Mouse (Mus musculus): Measurements from ENCODE around the gene Zfpm1.

Zfpm1 gene

DNA sequence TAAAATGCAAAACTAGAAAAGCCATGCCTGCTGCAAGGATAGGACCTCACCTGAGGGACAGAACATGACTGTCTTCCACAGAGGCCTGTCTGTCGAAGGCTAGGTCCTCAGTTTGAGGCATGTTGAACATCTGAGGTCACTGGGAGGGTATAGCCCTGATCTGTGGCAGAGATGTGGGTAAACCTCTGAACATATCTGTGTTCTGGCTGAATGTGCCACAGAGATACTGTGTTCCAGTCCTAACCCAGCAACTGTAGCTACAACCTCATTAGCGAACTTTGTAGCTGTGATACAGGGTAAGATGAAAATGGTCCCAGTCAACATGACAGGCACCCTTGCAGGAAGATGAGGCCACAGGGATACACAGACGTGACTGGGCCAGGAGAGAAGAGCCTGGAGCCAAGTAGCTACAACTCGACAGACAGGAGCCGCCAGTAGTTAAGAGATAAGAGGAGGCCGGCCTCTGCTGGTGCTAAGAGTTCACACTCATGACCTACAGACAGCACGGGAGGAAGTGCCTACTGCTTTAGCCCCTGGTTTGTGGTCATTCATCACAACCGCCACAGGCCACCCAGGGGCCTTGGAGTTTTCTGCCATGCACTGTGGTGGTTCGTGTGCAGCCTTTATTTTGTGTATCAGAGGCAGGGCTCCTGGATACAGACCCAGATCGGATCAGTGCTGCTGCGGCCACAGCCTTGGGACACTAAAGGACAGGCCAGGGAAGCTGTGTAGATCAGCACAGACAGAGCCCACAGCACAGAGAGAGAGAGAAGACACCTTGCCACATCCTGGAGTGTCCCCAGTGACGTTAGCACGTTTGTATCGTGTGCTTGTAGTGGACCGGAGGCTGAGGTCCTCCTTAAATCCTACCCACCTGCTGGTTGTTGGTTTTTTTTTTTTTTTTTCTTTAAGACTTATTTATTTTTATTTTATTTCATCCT lies 67.7 kb downstream of the Zfpm1 start:
- DNase-seq (ENCODE audit: low spot score): no peak

DNA sequence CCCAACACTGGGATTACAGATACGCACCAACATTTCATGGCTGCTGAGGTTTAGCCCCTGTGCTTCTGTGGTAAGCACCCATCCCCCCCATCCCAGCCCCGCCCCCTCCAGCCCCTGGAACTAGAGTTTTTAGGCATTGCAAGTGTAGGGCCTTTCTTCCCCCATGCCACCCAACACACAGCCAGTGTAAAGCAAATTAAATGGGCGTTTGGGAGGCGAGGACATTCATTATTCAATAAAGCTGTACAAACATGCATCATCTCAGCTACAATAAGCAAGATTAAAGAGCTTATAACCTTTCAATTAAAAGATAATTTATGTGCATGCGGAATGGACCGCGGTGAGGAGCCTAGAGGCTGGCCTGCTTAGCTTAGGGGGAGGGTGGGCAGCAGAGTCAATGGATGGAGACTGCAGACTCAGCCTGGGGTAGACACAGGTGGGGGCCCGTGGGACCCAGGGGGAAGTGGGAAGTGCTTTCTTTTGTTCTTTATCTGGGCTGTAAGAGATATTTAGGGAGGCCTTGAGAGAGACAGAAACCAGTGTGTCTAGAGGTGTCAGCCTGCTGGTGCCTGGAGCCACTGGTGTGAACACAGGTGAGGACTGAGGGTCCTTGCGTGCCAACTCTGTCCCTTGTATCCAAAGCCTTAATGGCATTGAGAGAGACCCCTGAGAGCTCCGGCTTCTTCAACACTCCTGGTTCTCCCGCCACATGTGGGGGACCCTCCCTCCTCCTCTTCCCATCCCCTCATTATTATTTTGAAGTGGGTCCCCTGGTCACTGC lies 68.6 kb downstream of the Zfpm1 start:
- DNase-seq (ENCODE audit: low spot score): no peak

GRCm38 (mm10) chr8:122354157-122354556 lies 72.2 kb downstream of the Zfpm1 start:
- no peak for DNase-seq (ENCODE audit: low spot score)

GRCm38 (mm10) chr8:122355642-122356606 lies 74.0 kb downstream of the Zfpm1 start:
- DNase-seq (ENCODE audit: low spot score): peak; percentile 60

DNA sequence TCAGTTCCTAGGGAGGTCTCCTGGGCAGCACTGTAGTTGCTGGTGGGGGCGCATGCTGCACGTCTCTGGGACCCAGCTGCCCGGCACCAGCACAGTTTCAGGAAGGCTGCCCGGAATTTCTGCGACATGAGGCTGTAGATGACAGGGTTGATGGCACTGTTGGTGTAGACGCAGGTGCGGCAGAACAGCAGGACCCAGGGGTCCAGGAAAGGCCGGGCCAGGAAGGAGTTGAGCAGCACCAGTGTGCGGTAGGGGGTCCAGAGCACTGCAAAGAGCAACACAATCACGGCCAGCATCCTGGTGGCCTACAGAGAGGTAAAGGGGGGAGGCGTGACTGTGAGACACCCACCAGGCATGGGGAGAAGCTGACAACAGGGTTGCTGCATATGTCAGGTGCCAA lies 75.3 kb downstream of the Zfpm1 start:
- no peak for DNase-seq (ENCODE audit: low spot score)

DNA sequence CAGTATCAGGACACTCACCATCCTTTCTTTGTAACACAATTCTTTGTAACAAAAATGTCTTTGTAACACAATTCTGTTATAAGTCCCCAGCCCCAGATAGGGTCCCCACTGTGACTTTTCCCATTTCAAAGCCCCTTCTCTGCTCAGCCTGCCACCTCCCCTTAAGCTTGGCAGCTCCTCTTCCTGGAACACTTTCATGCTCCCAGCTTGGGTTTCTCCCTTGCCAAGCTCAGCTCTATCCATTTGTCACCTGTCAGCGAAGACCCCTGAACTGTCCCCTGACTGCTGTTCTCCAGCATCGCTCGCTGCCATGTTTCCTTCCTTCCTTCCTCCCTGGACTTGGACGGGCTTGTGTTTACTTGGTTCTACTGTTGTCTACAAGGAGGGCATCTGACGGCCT lies 75.7 kb downstream of the Zfpm1 start:
- DNase-seq (ENCODE audit: low spot score): no peak

DNA sequence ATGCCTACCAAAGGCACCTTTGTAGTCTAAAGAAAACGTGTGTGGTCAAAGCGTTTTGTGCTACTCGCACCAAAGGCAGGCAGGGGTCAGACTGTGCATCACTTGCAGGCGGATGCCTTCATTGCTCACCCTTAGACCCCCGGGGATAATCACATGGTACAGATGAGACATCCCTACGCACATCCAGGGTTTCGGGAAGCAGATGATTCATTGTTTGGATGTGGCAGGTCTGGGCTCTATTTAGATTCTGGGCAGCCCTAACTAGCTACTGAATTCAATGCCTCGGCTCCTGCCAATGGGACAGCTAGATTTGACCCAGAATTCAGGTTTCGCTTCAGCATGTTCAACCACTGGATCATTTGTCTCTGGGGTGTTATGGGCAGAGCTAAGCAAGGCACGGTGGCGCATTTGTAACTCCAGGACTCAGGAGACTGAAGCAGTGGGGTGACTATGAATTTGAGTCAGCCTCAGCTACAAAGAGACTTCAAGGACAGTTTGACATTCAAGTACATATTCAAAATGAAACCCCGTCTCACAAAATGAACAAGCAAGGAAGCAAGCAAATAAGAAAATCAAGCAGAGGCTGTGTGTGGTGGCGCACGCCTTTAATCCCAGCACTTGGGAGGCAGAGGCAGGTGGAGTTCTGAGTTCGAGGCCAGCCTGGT lies 77.3 kb downstream of the Zfpm1 start:
- DNase-seq (ENCODE audit: low spot score): no peak

- DNase-seq (ENCODE audit: low spot score): no peak
Measured at GRCm38 (mm10) chr8:122360696-122361416, 78.9 kb downstream of the Zfpm1 start, which contains the start of gene Trhr2. TSS of gene Trhr2 (minus strand) at chr8:122360746.

GRCm38 (mm10) chr8:122362271-122362670 lies 80.3 kb downstream of the Zfpm1 start:
- DNase-seq (ENCODE audit: low spot score): no peak

DNA sequence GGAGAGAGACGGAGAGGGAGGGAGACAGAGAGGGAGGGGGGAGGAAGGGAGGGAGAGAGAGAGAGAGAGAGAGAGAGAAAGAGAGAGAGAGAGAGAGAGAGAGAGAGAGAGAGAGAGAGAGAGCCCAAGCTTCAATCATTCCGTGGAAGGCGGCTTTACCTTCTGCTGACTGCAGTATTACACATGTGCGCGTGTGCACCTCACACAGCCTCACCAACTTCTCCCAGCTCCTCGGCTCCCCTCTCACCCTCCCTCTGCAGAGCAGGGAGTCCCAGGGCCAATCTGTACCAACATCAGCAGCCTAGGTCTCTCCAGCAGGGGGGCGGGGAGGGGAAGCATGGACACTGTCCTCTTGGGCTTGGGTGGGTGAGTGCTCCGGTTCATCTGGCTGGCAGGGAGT lies 81.0 kb downstream of the Zfpm1 start:
- no peak for DNase-seq (ENCODE audit: low spot score)

- no peak for DNase-seq (ENCODE audit: low spot score)
Measured at GRCm38 (mm10) chr8:122368494-122368893, 86.6 kb downstream of the Zfpm1 start.

DNA sequence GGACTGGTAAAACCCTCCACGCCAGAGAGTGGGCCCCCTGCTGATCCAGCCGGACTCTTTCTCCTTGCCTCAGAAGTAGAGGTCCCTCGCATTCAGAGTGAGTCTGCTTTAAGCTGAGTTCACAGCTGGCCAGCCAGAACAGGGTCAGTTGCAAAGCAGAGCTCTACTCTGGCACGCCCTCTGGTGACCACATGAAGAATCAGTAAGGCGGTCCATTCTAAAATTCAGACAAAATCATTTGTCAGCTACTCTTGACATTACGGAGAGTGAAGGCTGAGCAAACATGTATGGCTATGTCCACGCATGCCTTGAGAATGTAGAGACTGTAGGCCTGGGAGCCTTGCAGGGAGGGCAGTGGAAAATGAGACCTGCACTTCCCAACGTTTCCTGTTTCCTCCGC lies 87.7 kb downstream of the Zfpm1 start:
- peak; percentile 78 for DNase-seq (ENCODE audit: low spot score)

GRCm38 (mm10) chr8:122371706-122372105 lies 89.8 kb downstream of the Zfpm1 start:
- no peak for DNase-seq (ENCODE audit: low spot score)

- no peak for DNase-seq (ENCODE audit: low spot score)
Measured at GRCm38 (mm10) chr8:122375320-122375719, 93.4 kb downstream of the Zfpm1 start.

- no peak for DNase-seq (ENCODE audit: low spot score)
Measured at GRCm38 (mm10) chr8:122375751-122376364, 93.9 kb downstream of the Zfpm1 start.

- peak; percentile 99 for DNase-seq (ENCODE audit: low spot score)
Measured at GRCm38 (mm10) chr8:122376365-122377231, 94.7 kb downstream of the Zfpm1 start, which contains the start of gene Zc3h18. TSS of gene Zc3h18 (plus strand) at chr8:122376609.

DNA sequence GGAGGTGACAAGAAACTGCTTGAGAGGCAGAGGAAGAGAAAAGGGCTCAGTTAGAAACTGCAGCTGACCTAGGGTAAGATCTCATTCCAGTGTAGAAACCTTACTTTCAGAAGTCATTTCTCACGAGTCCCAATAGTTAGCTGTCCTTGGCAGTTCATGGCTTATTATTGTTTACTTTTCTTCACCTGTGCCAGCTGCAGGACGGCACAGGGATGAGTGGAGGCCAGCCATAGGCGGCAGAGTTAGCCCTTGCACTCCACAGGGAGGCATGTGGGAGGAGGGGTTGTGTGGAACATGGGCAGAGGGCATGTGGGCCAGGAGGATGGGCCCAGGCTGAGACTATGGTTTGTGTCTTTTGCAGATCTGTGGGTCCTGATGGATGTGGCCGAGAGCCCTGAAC lies 101.1 kb downstream of the Zfpm1 start:
- no peak for DNase-seq (ENCODE audit: low spot score)
